Mouse (Mus musculus) yolk sac, embryonic 10.5 days (tissue): ENCODE data around the gene Tmem179b.

Experiments
- DNase-seq: peaks from one replicate; pipeline ENCODE4 v3.0.0-alpha.2; 2017; ENCODE audit warnings: low spot score

The Tmem179b gene

GRCm38 (mm10) chr19:8786008-8786781 lies 11.9 kb upstream of the Tmem179b start, which contains the start of gene Taf6l:
Gene Taf6l, minus strand, starts transcription at chr19:8786417.
- peak; percentile 95 for DNase-seq

- DNase-seq: no peak
Observed at GRCm38 (mm10) chr19:8774951-8775421, 719 bp upstream of the Tmem179b start.

- no peak for DNase-seq
Observed at GRCm38 (mm10) chr19:8773409-8773808, 858 bp downstream of the Tmem179b start.

GRCm38 (mm10) chr19:8772996-8773395 lies 1.3 kb downstream of the Tmem179b start:
- DNase-seq: no peak

- DNase-seq: peak; percentile 82
Observed at GRCm38 (mm10) chr19:8770567-8771270, 3.5 kb downstream of the Tmem179b start, which contains the start of gene Tmem223. Gene Tmem223, plus strand, starts transcription at chr19:8770996.

- DNase-seq: no peak
Observed at GRCm38 (mm10) chr19:8765562-8765961, 8.7 kb downstream of the Tmem179b start.

GRCm38 (mm10) chr19:8763276-8763675 lies 11.0 kb downstream of the Tmem179b start:
- DNase-seq: no peak

- no peak for DNase-seq
Observed at GRCm38 (mm10) chr19:8760757-8761156, 13.5 kb downstream of the Tmem179b start.

- no peak for DNase-seq
Observed at GRCm38 (mm10) chr19:8758899-8759298, 15.4 kb downstream of the Tmem179b start.

GRCm38 (mm10) chr19:8757471-8757998 lies 16.7 kb downstream of the Tmem179b start:
- no peak for DNase-seq

- peak; percentile 92 for DNase-seq
Observed at GRCm38 (mm10) chr19:8756635-8757387, 17.5 kb downstream of the Tmem179b start, which contains the start of gene Nxf1. Gene Nxf1, plus strand, starts transcription at chr19:8757073.

- DNase-seq: no peak
Observed at GRCm38 (mm10) chr19:8755652-8756051, 18.6 kb downstream of the Tmem179b start.

- no peak for DNase-seq
Observed at GRCm38 (mm10) chr19:8747368-8747767, 26.9 kb downstream of the Tmem179b start.

GRCm38 (mm10) chr19:8745382-8745781 lies 28.9 kb downstream of the Tmem179b start:
- no peak for DNase-seq

GRCm38 (mm10) chr19:8742176-8742575 lies 32.1 kb downstream of the Tmem179b start:
- no peak for DNase-seq

- peak; percentile 98 for DNase-seq
Observed at GRCm38 (mm10) chr19:8741243-8741869, 32.9 kb downstream of the Tmem179b start, which contains the start of gene Stx5a. Gene Stx5a, plus strand, starts transcription at chr19:8741413.

- DNase-seq: peak; percentile 61
Observed at GRCm38 (mm10) chr19:8740603-8741002, 33.7 kb downstream of the Tmem179b start, which contains the start of gene 1700092M07Rik. Gene 1700092M07Rik, plus strand, starts transcription at chr19:8740718.

- DNase-seq: no peak
Observed at GRCm38 (mm10) chr19:8739646-8740045, 34.6 kb downstream of the Tmem179b start.

GRCm38 (mm10) chr19:8738911-8739310 lies 35.4 kb downstream of the Tmem179b start:
- DNase-seq: no peak

GRCm38 (mm10) chr19:8736160-8736467 lies 38.2 kb downstream of the Tmem179b start:
- DNase-seq: no peak

GRCm38 (mm10) chr19:8735389-8736159 lies 38.7 kb downstream of the Tmem179b start, which contains the start of gene Wdr74:
Gene Wdr74, plus strand, starts transcription at chr19:8735827.
- DNase-seq: peak; percentile 90
